Mouse (Mus musculus): Measurements from ENCODE around the gene Ada. TPM values are rescaled to one million over a fixed set of nuclear protein-coding genes. Genes with fewer than 3 reads are reported as not detected.

Gene Ada
- polyA plus RNA-seq, 1 experiment = 0.69 TPM

DNA sequence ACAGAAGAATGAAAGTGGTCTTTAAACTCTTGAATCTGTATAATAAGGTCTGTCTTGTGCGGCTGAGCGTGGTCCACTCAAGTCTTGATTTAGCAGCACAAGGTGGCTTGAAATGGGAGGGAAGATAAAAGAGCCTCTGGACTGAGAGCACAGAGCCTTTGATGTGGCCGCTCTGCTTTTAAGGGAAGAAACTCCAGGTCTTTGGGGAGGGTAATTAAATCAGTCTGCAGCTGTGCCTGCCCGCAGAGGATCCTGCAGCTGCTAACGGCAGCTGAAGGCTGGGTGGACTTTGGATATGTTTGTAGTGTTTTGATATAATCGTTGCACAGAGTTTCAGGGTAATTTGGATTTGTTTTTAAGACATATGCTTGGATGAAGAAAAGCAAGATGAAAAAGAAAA, 33.2 kb downstream of the Ada start:
- no peak for TF ChIP-seq CTCF (IDR thresholded peaks at IDR 0.05; ENCODE audit: extremely low read depth, insufficient read depth, low read length)
- TF ChIP-seq POLR2A (IDR thresholded peaks at IDR 0.05; ENCODE audit: extremely low read depth, insufficient read depth, low read length) = no peak
- peaks cover 14% of the 10 kb centered on the region for H3K4me1 ChIP-seq (ENCODE audit: control insufficient read depth, insufficient read depth, low read length)
- no peak overlapping the region for H3K4me3 ChIP-seq (ENCODE audit: insufficient read depth, low read length)
- H3K27ac ChIP-seq (ENCODE audit: insufficient read depth, low read length) = no peak overlapping the region

DNA sequence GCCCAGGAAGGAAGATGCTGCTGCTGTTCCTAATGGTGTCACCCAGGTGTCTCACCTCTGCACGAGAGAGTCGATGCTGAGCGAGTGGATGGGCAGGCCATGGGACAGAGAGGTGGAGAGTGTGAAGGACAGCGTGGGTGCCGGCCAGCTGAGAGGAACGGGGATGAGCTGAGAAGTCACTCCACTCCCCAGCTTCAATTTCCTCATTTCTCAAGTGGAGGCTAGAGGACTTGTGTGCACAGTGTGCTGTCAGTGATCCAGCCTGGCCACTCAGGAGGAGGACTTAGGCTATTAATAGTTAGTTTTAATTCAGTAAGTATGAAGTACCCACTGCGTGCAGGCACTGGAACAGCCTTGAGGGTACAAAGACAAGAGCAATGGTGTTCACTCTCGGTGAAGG, 33.6 kb downstream of the Ada start:
- H3K4me1 ChIP-seq (ENCODE audit: control insufficient read depth, insufficient read depth, low read length) = peaks cover 17% of the 10 kb centered on the region
- TF ChIP-seq CTCF (IDR thresholded peaks at IDR 0.05; ENCODE audit: extremely low read depth, insufficient read depth, low read length) (no peak), POLR2A (IDR thresholded peaks at IDR 0.05; ENCODE audit: extremely low read depth, insufficient read depth, low read length) (no peak)
- no peak overlapping the region for H3K4me3 ChIP-seq (ENCODE audit: insufficient read depth, low read length)
- no peak overlapping the region for H3K27ac ChIP-seq (ENCODE audit: insufficient read depth, low read length)

DNA sequence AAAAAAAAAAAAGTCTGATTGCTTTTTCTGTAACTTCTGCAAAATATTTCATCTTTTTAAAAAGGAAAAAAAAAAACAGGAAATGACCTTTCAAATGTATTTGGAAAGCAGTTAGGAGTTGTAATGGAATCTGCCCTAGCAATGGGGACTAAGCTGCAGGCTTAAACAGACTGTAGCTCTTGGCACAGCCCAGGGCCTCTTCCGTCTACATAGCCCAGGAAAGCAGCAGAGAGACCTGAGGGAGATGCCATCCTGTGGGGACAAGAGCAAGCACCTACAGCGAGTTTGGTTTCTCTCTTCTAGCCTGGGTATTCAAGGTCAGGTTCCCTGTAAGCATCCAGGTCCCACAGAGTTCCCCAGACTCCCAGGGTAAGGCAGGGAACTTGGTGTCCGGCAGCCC, 36.7 kb downstream of the Ada start:
- Histone ChIP-seq H3K4me3 (ENCODE audit: insufficient read depth, low read length) (no peak overlapping the region), H3K27ac (ENCODE audit: insufficient read depth, low read length) (no peak overlapping the region), H3K4me1 (ENCODE audit: control insufficient read depth, insufficient read depth, low read length) (peaks cover 14% of the 10 kb centered on the region)
- no peak for TF ChIP-seq POLR2A (IDR thresholded peaks at IDR 0.05; ENCODE audit: extremely low read depth, insufficient read depth, low read length)

DNA sequence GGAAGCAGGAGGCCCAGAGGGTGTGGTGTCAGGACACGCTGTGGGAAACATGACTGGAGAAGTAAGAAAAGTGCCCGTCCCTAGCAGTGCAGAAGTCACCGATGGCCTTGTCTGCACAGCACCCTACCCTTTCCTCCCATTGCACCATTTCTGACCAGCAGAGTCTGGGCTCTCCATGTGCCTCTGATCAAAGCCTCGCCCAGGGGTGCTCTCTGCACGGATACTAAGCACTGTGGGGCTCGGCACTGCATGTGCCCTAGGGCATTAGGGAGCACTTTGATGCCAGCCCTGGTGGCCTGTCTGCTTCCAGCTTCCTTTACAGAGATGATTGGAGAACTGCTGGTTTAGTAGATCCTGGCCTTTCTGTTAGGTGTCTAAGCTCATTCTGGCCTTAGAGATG, 37.2 kb downstream of the Ada start:
- H3K4me3 ChIP-seq (ENCODE audit: insufficient read depth, low read length) = no peak overlapping the region
- peaks cover 13% of the 10 kb centered on the region for H3K4me1 ChIP-seq (ENCODE audit: control insufficient read depth, insufficient read depth, low read length)
- no peak overlapping the region for H3K27ac ChIP-seq (ENCODE audit: insufficient read depth, low read length)
- TF ChIP-seq CTCF (IDR thresholded peaks at IDR 0.05; ENCODE audit: extremely low read depth, insufficient read depth, low read length) (no peak), POLR2A (IDR thresholded peaks at IDR 0.05; ENCODE audit: extremely low read depth, insufficient read depth, low read length) (no peak)

DNA sequence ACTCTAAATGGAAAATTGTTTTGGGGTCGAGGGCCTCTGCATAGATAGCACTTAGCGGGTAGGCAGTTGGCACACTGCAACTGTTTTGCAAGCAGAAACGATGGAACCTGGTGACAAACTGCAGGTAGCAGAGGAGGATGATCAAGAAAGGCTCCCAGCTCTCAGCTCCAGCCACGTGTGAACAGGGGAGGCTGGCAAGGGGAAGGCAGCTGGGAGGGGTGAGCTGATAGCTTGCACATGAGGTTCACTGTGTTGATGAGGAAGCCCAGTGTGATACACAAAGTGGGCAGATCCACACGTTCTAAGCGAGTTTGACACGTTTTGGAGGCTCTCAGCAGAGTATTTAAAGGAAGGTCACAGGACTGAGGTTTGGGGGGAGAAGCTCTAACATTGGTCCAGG, 37.6 kb downstream of the Ada start:
- H3K27ac ChIP-seq (ENCODE audit: insufficient read depth, low read length) = no peak overlapping the region
- peaks cover 13% of the 10 kb centered on the region for H3K4me1 ChIP-seq (ENCODE audit: control insufficient read depth, insufficient read depth, low read length)
- no peak for TF ChIP-seq CTCF (IDR thresholded peaks at IDR 0.05; ENCODE audit: extremely low read depth, insufficient read depth, low read length)
- TF ChIP-seq POLR2A (IDR thresholded peaks at IDR 0.05; ENCODE audit: extremely low read depth, insufficient read depth, low read length) = no peak
- H3K4me3 ChIP-seq (ENCODE audit: insufficient read depth, low read length) = no peak overlapping the region

DNA sequence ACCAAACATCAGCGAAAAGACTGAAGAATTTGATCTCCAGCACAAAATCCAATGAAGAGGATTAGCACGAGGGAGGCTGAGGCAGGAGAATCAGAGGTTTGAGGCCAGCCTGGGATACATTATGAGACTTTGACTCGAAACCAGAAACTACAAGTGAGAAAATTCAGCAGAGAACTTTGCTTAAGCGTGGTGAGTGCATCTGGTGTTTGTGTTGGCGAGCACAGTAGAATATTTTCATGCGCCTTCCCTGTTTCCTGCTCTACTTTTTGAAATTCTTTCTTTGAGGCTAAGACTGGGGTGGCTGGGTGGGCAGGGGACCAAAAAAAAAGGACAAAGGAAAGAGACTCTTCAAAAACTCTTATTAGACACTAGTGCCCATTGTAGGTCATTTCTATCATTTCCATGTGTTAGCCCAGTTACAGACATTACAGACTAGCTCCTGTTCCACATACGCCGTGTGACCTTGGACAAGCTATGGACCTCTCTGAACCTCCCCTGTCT, 38.6 kb downstream of the Ada start:
- Histone ChIP-seq H3K27ac (ENCODE audit: insufficient read depth, low read length) (0 out of 2 replicates have a peak overlapping the region, but pooled peaks have one; percentile 21), H3K4me1 (ENCODE audit: control insufficient read depth, insufficient read depth, low read length) (peaks cover 12% of the 10 kb centered on the region), H3K4me3 (ENCODE audit: insufficient read depth, low read length) (no peak overlapping the region)
- TF ChIP-seq CTCF (IDR thresholded peaks at IDR 0.05; ENCODE audit: extremely low read depth, insufficient read depth, low read length) (no peak), POLR2A (IDR thresholded peaks at IDR 0.05; ENCODE audit: extremely low read depth, insufficient read depth, low read length) (no peak)

DNA sequence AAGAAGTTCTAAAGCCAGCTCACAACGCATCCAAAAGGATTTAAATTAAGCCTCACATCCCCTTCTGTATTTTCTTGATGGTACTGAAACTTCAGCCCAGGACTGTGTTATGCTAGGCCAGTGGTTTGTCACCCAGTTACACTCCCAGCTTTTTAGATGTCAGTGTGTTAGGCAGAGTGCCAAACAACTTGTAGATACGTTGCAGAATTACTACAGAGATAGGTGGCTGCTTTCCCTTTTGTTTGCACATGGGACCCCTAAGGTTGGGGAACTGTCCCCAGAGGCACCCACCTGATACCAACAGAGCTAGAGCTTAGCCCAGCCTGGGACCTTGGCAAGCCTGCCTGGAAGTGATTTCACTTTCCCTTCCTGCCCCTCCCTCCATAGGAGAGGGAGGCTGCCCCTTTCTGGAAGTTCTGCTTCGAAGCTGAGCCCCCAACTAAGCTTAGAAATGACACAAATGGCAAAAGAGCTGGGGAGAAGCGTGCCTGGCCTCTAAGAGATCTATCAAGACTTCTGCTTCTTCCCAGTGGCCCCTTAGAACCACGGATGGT, 39.4 kb downstream of the Ada start:
- TF ChIP-seq CTCF (IDR thresholded peaks at IDR 0.05; ENCODE audit: extremely low read depth, insufficient read depth, low read length) = no peak
- TF ChIP-seq POLR2A (IDR thresholded peaks at IDR 0.05; ENCODE audit: extremely low read depth, insufficient read depth, low read length) = no peak
- Histone ChIP-seq H3K4me3 (ENCODE audit: insufficient read depth, low read length) (no peak overlapping the region), H3K4me1 (ENCODE audit: control insufficient read depth, insufficient read depth, low read length) (peaks cover 12% of the 10 kb centered on the region), H3K27ac (ENCODE audit: insufficient read depth, low read length) (no peak overlapping the region)

DNA sequence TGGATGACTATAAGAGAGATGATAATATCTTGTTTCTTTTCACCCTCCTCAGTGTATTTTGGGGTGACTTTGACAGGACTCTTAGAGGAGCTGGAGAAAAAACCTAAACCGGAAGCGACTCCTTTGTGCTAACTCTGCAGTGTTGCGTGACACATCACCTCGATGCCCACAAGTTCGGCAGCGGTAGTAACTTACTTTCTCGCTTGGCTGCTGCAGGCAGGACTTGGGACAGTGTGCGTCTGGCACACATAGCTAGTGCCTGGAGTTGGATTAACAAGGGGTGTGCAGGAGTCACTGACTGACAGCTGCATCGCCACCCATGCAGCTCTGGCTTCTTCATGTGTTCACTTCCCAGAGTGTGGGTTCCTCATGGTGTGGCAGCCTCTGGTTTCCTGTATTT, 40.0 kb downstream of the Ada start:
- Histone ChIP-seq H3K27ac (ENCODE audit: insufficient read depth, low read length) (no peak overlapping the region), H3K4me1 (ENCODE audit: control insufficient read depth, insufficient read depth, low read length) (peaks cover 12% of the 10 kb centered on the region), H3K4me3 (ENCODE audit: insufficient read depth, low read length) (no peak overlapping the region)
- TF ChIP-seq POLR2A (IDR thresholded peaks at IDR 0.05; ENCODE audit: extremely low read depth, insufficient read depth, low read length) (no peak), CTCF (IDR thresholded peaks at IDR 0.05; ENCODE audit: extremely low read depth, insufficient read depth, low read length) (no peak)

DNA sequence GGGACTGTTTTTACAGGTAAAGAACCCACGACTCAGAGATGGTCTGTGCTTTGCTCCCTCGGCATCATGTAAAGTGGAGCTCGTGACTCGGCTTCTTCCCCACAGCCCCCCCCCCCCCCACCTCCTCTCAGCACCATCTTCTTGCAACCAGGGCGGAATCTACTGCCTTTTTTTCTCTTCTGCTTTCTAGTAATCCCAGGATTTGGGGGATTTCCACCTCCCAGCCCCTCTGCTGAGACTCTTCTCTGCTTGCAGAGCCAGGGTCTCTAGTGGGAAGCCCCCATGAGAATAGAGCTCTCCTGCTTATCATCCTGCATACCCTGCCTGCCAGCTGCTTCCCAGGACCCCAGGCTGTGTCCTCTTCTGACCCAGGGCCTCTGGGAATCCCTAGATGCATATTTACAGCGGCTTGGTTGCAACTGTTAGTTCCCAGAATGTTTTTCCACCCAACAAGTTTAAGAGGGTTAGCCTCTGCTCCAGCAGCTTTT, 41.2 kb downstream of the Ada start:
- no peak overlapping the region for H3K4me3 ChIP-seq (ENCODE audit: insufficient read depth, low read length)

DNA sequence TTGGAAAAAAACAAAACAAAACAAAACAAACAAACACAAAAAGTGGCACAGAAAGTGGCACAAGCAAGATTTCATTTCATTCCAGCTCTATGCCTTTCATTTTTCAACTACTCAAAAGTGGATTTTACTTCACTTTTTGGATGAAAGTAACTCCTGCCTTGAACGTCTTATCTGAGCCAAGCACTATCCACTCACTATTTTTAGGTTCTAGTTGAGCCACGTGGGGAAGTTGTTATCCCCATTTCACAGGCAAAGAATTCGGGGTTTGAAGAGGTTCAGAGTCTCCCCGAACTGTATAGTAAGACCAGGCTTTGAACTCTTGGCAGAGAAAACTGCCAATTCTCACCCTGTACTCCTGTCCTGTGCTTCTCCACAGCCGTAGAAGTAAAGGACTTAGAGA, 41.7 kb downstream of the Ada start:
- H3K4me1 ChIP-seq (ENCODE audit: control insufficient read depth, insufficient read depth, low read length) = peaks cover 19% of the 10 kb centered on the region
- TF ChIP-seq POLR2A (IDR thresholded peaks at IDR 0.05; ENCODE audit: extremely low read depth, insufficient read depth, low read length) (no peak), CTCF (IDR thresholded peaks at IDR 0.05; ENCODE audit: extremely low read depth, insufficient read depth, low read length) (no peak)
- no peak overlapping the region for H3K4me3 ChIP-seq (ENCODE audit: insufficient read depth, low read length)
- H3K27ac ChIP-seq (ENCODE audit: insufficient read depth, low read length) = no peak overlapping the region; the same call in 1 of the 2 replicates

More for the DNA sequence above, 41.2 kb downstream of the Ada start:
- no peak for TF ChIP-seq POLR2A (IDR thresholded peaks at IDR 0.05; ENCODE audit: extremely low read depth, insufficient read depth, low read length)
- TF ChIP-seq CTCF (IDR thresholded peaks at IDR 0.05; ENCODE audit: extremely low read depth, insufficient read depth, low read length) = no peak
- Histone ChIP-seq H3K27ac (ENCODE audit: insufficient read depth, low read length) (no peak overlapping the region), H3K4me1 (ENCODE audit: control insufficient read depth, insufficient read depth, low read length) (peaks cover 19% of the 10 kb centered on the region)
